Mouse (Mus musculus) embryo, embryonic 11.5 days (tissue): Measurements from ENCODE around the gene Nmi.
"Not testable (repeated sequence)": the region's sequence is repeated elsewhere in the genome, so short reads cannot be mapped to it uniquely, and the experiment has no call there.

Experiments
- DNase-seq: peaks from one replicate; pipeline ENCODE4 v3.0.0-alpha.2; 2012; ENCODE audit warnings: low read depth, low spot score

The Nmi gene

DNA sequence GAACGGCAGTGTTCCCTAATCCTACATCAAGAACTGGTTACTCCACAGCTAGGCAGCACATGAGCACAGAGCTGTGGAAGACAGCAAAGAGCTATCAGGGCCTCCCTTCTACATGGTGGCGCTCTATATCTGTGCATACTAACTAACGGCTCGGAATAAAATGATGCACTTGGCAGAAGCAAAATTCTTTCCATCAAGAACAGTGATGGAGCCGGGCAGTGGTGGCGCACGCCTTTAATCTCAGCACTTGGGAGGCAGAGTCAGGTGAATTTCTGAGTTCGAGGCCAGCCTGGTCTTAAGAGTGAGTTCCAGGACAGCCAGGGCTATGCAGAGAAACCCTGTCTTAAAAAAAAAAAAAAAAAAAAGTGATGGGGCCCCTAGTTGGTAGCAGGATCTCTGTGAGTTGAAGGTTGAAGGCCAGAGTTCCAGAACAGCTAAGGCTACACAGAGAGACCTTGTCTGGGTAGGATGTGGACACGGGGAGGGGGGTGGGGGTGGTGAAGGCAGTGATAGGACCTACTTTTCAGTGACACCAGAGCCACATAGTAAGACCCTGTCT, at the start of gene Nmi:
Nmi (minus strand) TSS at position 85 of the 559 bp plus-strand sequence.
- DNase-seq = no peak

GRCm38 (mm10) chr2:52016361-52016760, 43.1 kb upstream of the Nmi start:
- DNase-seq = no peak

DNA sequence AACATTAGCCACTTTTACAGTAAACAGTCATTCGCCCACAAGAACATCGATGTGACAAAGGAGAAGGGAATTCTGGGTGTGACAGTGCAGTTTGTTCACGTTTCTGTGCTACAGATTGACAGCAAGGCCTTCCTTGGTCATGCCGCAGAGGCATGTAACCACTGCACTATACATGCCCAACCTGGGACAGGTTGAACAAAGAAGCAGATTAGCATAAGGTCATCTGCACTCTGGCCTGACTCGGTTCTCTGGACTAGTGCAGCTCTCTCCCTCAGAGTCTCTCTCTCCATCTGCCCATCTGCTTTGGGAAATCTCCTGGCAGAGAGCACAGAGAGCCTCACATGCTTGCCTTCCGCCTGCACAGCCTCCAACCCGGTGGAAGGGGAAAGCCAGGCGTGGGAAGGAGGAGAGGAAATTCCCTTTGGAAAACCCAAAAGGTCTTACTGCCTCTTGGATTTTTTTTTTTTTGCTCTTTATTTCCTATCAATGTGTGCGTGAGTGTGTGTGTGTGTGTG, 40.1 kb upstream of the Nmi start:
- DNase-seq = no peak

- not testable (repeated sequence) for DNase-seq
These were observed 38.5 kb upstream of the Nmi start for GRCm38 (mm10) chr2:52011820-52012219.

- DNase-seq = no peak
These were observed 33.1 kb upstream of the Nmi start for GRCm38 (mm10) chr2:52006380-52006779.

DNA sequence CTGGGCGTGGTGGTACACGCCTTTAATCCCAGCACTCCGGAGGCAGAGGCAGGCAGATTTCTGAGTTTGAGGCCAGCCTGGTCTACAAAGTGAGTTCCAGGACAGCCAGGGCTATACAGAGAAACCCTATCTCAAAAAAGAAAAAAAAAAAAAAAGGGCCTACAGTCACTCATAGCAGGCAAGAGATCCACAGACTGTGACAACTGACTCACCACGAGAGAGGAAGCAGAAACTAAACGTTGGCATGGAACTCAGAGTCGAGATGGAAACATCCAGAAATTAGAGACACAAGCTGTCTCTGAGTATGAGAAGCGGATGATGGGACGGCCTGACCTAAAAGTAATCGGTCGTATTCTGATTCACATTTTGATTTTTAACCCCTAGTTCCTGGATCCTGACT, 29.0 kb upstream of the Nmi start:
- not testable (repeated sequence) for DNase-seq

- no peak for DNase-seq
These were observed 28.2 kb upstream of the Nmi start for GRCm38 (mm10) chr2:52001521-52001920.

- DNase-seq = no peak
These were observed 26.7 kb upstream of the Nmi start for GRCm38 (mm10) chr2:51999996-52000395.

GRCm38 (mm10) chr2:51991447-51991846, 18.2 kb upstream of the Nmi start:
- DNase-seq = no peak

DNA sequence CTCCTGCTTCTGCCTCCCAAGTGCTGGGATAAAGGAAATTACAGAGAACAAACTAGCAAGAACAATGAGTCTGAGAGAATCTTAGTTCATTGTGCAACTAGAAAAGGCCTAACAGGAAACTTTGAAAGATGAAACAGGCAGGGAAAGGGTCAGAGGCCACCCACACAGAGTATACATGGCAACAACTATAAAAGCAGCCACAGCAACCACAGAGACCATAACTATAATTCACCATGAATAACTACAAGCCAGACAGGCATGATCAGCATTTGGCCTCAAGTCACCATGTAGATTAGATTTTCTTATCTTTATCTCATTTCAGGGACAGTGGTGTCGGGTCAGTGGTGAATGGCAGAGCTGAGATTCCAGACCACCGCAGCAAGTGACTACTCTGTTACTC, 16.3 kb upstream of the Nmi start:
- DNase-seq = no peak

DNA sequence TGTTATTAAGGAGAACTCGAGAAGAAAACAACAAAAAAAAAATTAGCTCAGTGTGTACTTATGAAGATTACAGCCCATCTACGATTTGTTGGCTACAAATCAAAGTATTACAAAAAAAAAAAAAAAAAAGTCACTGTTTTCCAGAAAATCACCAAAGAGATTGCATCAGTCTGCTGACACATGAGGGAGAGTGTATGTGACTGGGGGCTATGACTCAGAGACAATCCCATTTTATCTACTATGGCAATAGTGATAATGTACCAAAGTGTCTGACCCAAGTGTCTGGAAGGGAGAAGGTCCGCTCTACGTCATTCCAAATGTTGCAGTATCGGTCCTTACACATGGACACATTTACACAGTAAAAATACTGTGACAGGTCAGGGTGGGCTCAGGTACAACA, 13.4 kb upstream of the Nmi start:
- DNase-seq = no peak

GRCm38 (mm10) chr2:51986157-51986556, 12.9 kb upstream of the Nmi start:
- no peak for DNase-seq

DNA sequence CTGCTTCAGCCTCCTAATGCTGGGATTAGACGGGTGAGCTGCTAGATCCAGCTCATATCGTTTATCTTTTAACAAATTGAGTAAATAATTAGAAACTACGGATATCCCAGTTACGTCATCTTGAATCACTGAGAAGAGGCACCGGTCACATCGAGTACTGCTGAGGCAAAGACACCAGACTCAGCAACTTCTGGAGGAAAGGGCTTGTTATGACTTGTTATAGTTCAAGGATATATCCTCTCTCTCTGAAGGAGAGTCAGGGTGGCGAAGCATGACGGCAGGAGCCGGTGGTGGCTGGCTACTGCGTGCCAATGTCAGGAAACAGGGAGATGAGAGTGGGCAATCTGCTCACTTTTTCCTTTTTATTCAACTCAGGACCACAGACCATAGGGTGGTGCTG, 11.9 kb upstream of the Nmi start:
- DNase-seq = no peak

DNA sequence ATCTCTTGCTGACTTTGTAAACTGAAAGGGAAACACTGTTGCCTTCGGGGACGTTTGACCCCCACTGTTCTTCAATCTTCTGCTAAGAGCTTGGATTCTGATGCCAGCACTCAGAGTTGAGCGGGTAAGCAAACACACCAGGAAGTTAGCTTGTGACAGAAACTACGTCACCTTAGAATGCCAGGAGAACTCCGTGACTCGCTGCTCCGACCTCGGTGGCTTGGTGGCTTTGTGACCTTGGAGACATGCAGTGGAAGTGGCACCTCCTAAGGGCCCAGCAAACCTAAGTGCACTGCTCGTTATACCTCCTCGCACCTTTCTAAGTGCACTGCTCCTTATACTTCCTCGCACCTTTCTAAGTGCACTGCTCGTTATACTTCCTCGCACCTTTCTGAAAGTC, 9.0 kb upstream of the Nmi start:
- DNase-seq = no peak

- DNase-seq = no peak
These were observed 8.3 kb upstream of the Nmi start for GRCm38 (mm10) chr2:51981630-51982029.

- no peak for DNase-seq
These were observed 469 bp downstream of the Nmi start for GRCm38 (mm10) chr2:51972641-51973409.

DNA sequence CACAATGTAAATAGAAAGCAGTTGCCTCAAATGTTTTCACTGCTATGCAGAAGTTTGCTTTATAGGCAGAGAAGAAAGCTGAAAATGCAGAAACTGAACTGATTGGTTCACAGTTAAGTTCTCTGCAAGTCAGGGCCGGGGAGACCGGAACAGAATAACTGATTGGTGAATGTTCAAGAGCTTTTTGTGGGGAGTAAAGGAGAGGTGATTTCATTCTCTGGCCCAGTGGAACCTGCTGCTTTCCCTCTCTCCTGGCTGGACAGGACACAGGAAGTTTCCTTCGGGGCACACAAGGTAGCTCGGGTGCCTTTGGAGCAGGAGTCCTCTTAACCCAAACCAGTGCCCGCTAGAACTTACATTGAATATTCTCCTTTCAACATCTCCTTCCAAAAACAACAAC, 1.2 kb downstream of the Nmi start:
- no peak for DNase-seq

GRCm38 (mm10) chr2:51970897-51971296, 2.4 kb downstream of the Nmi start:
- DNase-seq = no peak

GRCm38 (mm10) chr2:51967288-51967687, 6.0 kb downstream of the Nmi start:
- no peak for DNase-seq

DNA sequence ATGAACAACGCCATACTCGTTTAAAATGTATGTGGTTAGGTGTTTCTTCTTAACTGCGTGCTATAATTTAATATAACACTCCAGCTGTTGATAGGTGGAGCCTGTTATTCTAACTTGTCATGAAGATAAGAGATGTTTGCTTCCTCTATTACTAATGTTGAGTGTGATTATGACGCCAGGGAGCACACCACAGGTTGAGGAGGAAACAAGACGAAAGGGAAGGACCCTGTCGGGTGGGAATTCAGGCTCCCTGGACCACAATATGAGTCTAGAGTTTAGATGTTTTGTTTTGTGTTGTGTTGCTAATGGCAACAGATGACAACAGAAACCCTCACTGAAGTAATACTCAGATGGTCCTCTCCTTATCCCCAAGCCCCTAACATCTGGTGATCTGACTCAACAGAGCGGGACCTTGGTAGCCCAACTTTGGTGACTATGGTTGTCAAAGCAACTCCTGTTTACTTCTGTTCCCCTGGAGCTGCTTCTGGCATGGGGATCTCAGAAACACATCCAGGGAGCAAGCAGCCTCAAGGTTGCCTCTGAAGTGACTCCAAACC, 19.6 kb downstream of the Nmi start:
- no peak for DNase-seq

GRCm38 (mm10) chr2:51950876-51951275, 22.4 kb downstream of the Nmi start:
- DNase-seq = no peak

- no peak for DNase-seq
These were observed 25.0 kb downstream of the Nmi start for GRCm38 (mm10) chr2:51948105-51948830.
